Mouse (Mus musculus) heart, embryonic 14.5 days (tissue): ENCODE data around the gene Fosl2. TPM values are rescaled to one million over a fixed set of nuclear protein-coding genes. Genes with fewer than 3 reads are reported as not detected.

Experiments
- ATAC-seq: fragments of 200-750 bp; cut with Nextera tagmentation; 2 replicates; pipeline ENCODE4 v1.8.0; 2017; ENCODE audit warnings: low read depth, moderate TSS enrichment; ENCODE audit not compliant: insufficient number of reproducible peaks, insufficient read depth, low FRiP score
- H3K27ac ChIP-seq, 2 experiments: fragments of 200-500 bp in 1 of 2; fragments of 300-500 bp in 1 of 2; sonication (generic) in 1 of 2; replicated peaks in 1 of 2; 2 replicates each; pipeline ENCODE4 v1.5.1; 2012 to 2014; ENCODE audit warnings: low read depth in 2 of 2, low read length in 2 of 2, control low read depth in 1 of 2, mild to moderate bottlenecking in 1 of 2, mixed read lengths in 1 of 2; ENCODE audit not compliant: control insufficient read depth in 1 of 2, insufficient read depth in 1 of 2
- H3K27me3 ChIP-seq: fragments of 300-500 bp; sonication (generic); 2 replicates; pipeline ENCODE4 v1.6.1; 2014; ENCODE audit warnings: mild to moderate bottlenecking, low read length, control low read depth; ENCODE audit not compliant: control insufficient read depth, insufficient read depth
- H3K36me3 ChIP-seq: fragments of 300-500 bp; sonication (generic); 2 replicates; pipeline ENCODE4 v1.6.1; 2014; ENCODE audit warnings: mild to moderate bottlenecking, control low read depth, low read length, mixed read lengths; ENCODE audit not compliant: control insufficient read depth, insufficient read depth
- H3K4me1 ChIP-seq, 2 experiments: fragments of 200-500 bp in 1 of 2; fragments of 300-500 bp in 1 of 2; sonication (generic) in 1 of 2; 2 replicates each; pipeline ENCODE4 v1.6.1; 2012 to 2014; ENCODE audit warnings: low read length in 2 of 2, control low read depth in 1 of 2, mixed read lengths in 1 of 2; ENCODE audit not compliant: control insufficient read depth in 2 of 2, insufficient read depth in 2 of 2
- H3K4me2 ChIP-seq: fragments of 300-500 bp; sonication (generic); 2 replicates; pipeline ENCODE4 v1.6.1; 2014; ENCODE audit warnings: mild to moderate bottlenecking, low read length
- H3K4me3 ChIP-seq, 2 experiments: fragments of 200-500 bp in 1 of 2; fragments of 300-500 bp in 1 of 2; sonication (generic) in 1 of 2; 2 replicates each; pipeline ENCODE4 v1.5.1; 2012 to 2014; ENCODE audit warnings: low read length in 2 of 2, mild to moderate bottlenecking in 2 of 2, control low read depth in 1 of 2, low read depth in 1 of 2, moderate library complexity in 1 of 2; ENCODE audit not compliant: control insufficient read depth in 1 of 2, insufficient read depth in 1 of 2
- H3K9ac ChIP-seq: fragments of 300-500 bp; sonication (generic); 2 replicates; pipeline ENCODE4 v1.6.1; 2014; ENCODE audit warnings: mild to moderate bottlenecking, low read length
- H3K9me3 ChIP-seq: fragments of 300-500 bp; sonication (generic); 2 replicates; pipeline ENCODE4 v1.6.1; 2016; ENCODE audit warnings: low read length, control low read depth; ENCODE audit not compliant: control insufficient read depth
- WGBS: fragments of 180-500 bp; shearing (Covaris S2); extraction: QIAGEN DNeasy Blood & Tissue Kit; methylation state at CpG from one replicate; pipeline ENCODE4 v1.1.7; 2014; 5-methylcytosine and 5-hydroxymethylcytosine counted together
- polyA plus RNA-seq: library from polyadenylated mRNA; unstranded; fragments of >200 nt; fragmentation: Nextera tagmentation; extraction: Ambion mirVana; gene quantifications from 2 replicates; pipeline ENCODE4 v1.2.1, GENCODE M21; 2014

The Fosl2 gene
- polyA plus RNA-seq, 1 experiment from 2014 or later = 3.1 TPM

DNA sequence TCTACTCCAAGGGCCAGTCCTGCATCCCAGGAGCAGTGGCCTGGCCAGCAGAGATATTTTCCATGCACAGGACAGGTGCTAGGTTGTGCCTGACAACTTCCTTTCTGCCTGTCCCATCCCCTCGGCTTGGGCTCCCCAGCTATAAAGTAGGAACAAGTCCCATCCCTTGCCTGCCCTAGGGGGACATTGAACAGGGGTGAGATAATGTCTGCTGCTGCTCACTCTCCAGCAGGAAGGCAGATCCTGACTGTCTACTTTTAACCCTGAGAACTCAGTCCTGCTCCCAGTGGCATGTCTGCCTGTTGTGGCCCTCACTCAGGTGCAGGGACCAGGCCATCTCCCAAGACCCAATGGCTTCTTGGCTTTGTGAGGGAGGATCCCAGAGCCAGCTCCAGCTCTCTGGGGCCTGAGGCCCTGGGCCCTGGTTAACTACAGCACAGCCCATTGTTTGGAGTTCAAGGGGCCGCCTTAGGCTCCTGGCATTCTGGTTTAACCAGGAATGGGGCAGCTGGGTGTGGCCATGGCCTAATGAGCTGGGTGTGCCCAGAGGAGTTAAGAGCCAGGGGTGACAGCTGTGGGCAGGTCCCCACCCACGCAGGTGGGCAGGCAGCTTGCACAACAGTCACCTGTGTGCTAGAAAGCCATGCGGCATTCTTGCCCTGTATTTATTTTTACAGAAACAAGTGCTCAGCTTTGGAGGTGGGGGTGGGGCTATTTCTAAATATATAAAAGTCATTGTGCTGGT, 47.5 kb downstream of the Fosl2 start:
- Histone ChIP-seq H3K4me3 (no peak overlapping the region), H3K36me3 (no peaks in the 10 kb centered on the region), H3K9ac (no peak overlapping the region), H3K4me1 (peaks cover 9 to 12% of the 10 kb centered on the region in 2 experiments), H3K4me2 (no peak overlapping the region), H3K9me3 (no peaks in the 10 kb centered on the region), H3K27me3 (no peaks in the 10 kb centered on the region), H3K27ac (no peak overlapping the region)
- 64% methylated on average over 4 of the region's 4 CpGs for WGBS
- ATAC-seq = 0 out of 2 replicates have a peak, but pooled peaks have one; percentile 12

GRCm38 (mm10) chr5:32187717-32188116, 52.1 kb downstream of the Fosl2 start:
- Histone ChIP-seq H3K27me3 (no peaks in the 10 kb centered on the region), H3K4me1 (peaks cover 9 to 29% of the 10 kb centered on the region in 2 experiments), H3K9ac (no peak overlapping the region), H3K4me2 (no peak overlapping the region), H3K9me3 (no peaks in the 10 kb centered on the region), H3K27ac (no peak overlapping the region), H3K36me3 (no peaks in the 10 kb centered on the region), H3K4me3 (no peak overlapping the region)
- WGBS = 14% methylated on average over 11 of the region's 11 CpGs
- no peak for ATAC-seq

DNA sequence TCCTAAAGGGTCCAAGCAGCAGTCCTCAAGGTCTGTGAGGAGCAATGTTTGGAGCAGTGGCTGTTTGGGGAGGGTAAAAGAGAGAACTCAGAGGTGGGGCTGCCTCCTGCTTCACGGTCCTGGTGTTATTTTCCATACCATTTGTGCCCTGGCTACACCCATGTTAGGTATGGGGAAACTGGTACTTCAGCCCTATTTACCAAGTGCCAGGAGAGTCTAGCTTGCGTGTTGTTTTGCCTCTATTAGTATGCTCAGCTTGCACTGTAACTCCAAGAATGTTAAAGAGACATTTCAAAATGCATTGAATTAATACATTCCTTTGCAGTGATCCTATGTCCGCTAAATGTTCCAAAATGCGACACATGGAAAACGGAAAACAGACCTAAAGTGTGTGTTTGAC, 55.7 kb downstream of the Fosl2 start:
- no peak for ATAC-seq
- peaks cover 6 to 22% of the 10 kb centered on the region in 2 experiments; a peak in 3 of 4 replicates for H3K4me1 ChIP-seq
- H3K27me3 ChIP-seq = no peaks in the 10 kb centered on the region
- H3K9ac ChIP-seq = no peak overlapping the region
- H3K4me2 ChIP-seq = no peak overlapping the region
- no peaks in the 10 kb centered on the region for H3K9me3 ChIP-seq
- 78% methylated on average over 5 of the region's 5 CpGs for WGBS
- H3K4me3 ChIP-seq = no peak overlapping the region
- no peaks in the 10 kb centered on the region for H3K36me3 ChIP-seq
- H3K27ac ChIP-seq = no peak overlapping the region

GRCm38 (mm10) chr5:32192016-32192845, 56.6 kb downstream of the Fosl2 start:
- no peaks in the 10 kb centered on the region for H3K9me3 ChIP-seq
- no peaks in the 10 kb centered on the region for H3K27me3 ChIP-seq
- 63% methylated on average over 16 of the region's 16 CpGs for whole genome bisulfite sequencing
- no peaks in the 10 kb centered on the region for H3K36me3 ChIP-seq
- H3K9ac ChIP-seq = no peak overlapping the region
- no peak overlapping the region for H3K4me2 ChIP-seq
- peaks cover 6 to 22% of the 10 kb centered on the region in 2 experiments; a peak in 3 of 4 replicates for H3K4me1 ChIP-seq
- peak overlapping the region in 1 of 2 experiments; percentile 30; a peak in 1 of 4 replicates for H3K27ac ChIP-seq
- ATAC-seq = 0 out of 2 replicates have a peak, but pooled peaks have one; percentile 49
- no peak overlapping the region for H3K4me3 ChIP-seq

DNA sequence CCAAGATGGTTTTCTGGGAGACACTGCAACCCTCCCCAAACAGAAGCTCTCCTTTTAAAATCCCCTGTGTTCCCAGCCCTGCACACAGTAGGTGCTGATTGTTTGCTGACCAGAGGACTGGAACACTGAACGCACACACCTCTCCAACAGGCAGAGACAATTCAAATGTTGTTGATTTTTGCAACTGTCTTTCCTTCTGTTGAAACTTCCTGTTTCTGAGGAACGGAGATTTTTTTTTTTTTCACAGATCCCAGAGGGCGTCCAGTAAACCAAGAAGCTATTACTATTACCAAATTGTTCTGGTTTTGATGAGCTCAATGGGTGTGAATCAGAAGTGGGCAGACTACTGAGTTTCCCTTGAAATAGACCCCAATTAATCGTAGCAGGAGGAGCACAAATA, 58.6 kb downstream of the Fosl2 start:
- H3K4me1 ChIP-seq = peaks cover 2 to 17% of the 10 kb centered on the region in 2 experiments; a peak in 3 of 4 replicates
- no peak for ATAC-seq
- 81% methylated on average over 4 of the region's 4 CpGs for WGBS

DNA sequence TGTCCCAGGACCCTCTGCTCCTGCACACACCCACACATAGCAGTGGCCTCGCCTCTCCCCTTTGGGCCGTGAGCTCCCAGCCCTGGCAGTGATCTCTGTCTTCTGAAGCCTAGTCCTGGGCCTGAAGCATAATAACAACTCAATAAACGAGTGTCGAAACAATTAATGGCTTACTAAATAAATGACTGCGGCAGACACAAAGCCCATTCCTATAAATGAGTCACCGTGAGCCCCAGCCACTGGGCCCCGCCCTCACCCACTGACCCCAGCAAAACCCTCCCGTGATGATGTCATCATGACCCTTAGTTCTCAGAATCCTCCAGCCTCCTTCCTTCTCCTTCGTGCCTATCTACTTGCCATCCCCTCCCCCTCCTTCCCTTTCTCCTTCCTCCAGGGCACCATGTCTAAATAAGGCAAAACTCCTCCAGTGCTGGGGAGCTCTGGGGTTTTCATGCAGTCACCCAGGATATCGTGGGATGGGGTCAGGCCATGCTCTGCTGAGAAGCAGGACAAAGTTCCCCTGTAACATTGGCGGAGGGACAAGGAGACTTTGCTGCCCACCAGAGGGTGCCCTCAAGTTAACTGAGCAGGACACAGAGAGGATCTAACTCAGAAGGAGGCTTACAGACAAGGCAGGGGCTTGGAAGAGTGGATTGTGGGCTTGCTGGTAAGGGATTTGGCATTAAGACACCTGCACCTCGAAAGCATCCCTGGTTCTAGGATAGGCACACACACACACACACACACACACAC, 60.4 kb downstream of the Fosl2 start:
- Histone ChIP-seq H3K36me3 (no peaks in the 10 kb centered on the region), H3K4me3 (no peak overlapping the region), H3K27ac (no peak overlapping the region), H3K4me1 (peaks cover 2 to 15% of the 10 kb centered on the region in 2 experiments; a peak in 3 of 4 replicates), H3K4me2 (no peak overlapping the region), H3K27me3 (no peaks in the 10 kb centered on the region), H3K9me3 (no peaks in the 10 kb centered on the region), H3K9ac (no peak overlapping the region)
- 53% methylated on average over 12 of the region's 12 CpGs for WGBS
- ATAC-seq = no peak

More for the DNA sequence above, 58.6 kb downstream of the Fosl2 start:
- H3K4me2 ChIP-seq = no peak overlapping the region
- no peaks in the 10 kb centered on the region for H3K36me3 ChIP-seq
- no peak overlapping the region for H3K4me3 ChIP-seq
- no peaks in the 10 kb centered on the region for H3K9me3 ChIP-seq
- H3K9ac ChIP-seq = no peak overlapping the region
- H3K27ac ChIP-seq = no peak overlapping the region
- H3K27me3 ChIP-seq = no peaks in the 10 kb centered on the region

GRCm38 (mm10) chr5:32197698-32198097, 62.1 kb downstream of the Fosl2 start:
- H3K36me3 ChIP-seq = no peaks in the 10 kb centered on the region
- H3K9ac ChIP-seq = no peak overlapping the region
- H3K27me3 ChIP-seq = no peaks in the 10 kb centered on the region
- ATAC-seq = peak; percentile 16
- H3K4me2 ChIP-seq = no peak overlapping the region
- H3K27ac ChIP-seq = no peak overlapping the region
- no peak overlapping the region for H3K4me3 ChIP-seq
- 12% methylated on average over 4 of the region's 4 CpGs for whole genome bisulfite sequencing
- peaks cover 2 to 4% of the 10 kb centered on the region in 2 experiments; a peak in 3 of 4 replicates for H3K4me1 ChIP-seq
- no peaks in the 10 kb centered on the region for H3K9me3 ChIP-seq
